14 mouse cellular contexts compared by ENCODE assay signal in the genomic region with DNA sequence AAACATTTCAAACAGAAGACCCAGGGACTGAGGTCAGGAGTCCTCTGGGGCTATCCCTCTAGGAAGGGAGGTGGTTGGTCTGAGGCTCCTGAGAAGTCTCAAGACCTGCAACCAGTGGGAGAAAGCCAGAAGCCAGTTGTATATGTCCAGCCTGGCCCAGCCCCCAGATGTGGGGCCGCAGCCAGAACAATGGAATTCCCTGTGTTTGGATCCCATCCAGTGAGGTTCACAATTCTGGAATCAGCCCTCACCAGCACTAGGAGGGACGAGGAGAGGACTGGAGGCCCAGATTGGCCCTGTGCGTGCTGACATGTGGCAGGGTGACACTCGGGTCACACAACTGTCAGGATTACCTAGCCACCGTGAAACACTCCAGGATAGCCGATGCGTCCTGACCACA. TPM values are rescaled to one million over a fixed set of nuclear protein-coding genes. Genes with fewer than 3 reads are reported as not detected.
A peak's percentile ranks its signal among the peaks of the same experiment; 100 is the strongest.
DNase-seq lines count a peak whose midpoint lies in the region; ATAC-seq and TF ChIP-seq lines count a peak whose summit lies in the region.
"Had no signal": no experiment of that assay in that cellular context is flagged by ENCODE, and none has a peak within 500 bp of the region (broad histone marks: within the 10 kb centered on the region; RNA-seq: fewer than 3 reads in every experiment).

No protein-coding gene starts in this region.

- WGBS in heart, embryonic 13.5 days = 19% methylated on average over 7 of the region's 7 CpGs
- WGBS in heart, adult 2 months = 20% methylated on average over 7 of the region's 7 CpGs
- WGBS in lung, embryonic 15.5 days = 47% methylated on average over 7 of the region's 7 CpGs
- 69% methylated on average over 7 of the region's 7 CpGs for WGBS in intestine, embryonic 16.5 days
- 54% methylated on average over 7 of the region's 7 CpGs for WGBS in stomach, embryonic 16.5 days

- no peak for TF ChIP-seq EP300 in heart, adult 2 months (IDR thresholded peaks at IDR 0.05; ENCODE audit: insufficient read depth, low read depth, low read length)

- H3K27ac ChIP-seq in heart, embryonic 13.5 days (replicated peaks) = peak overlapping the region; percentile 80
- no peak overlapping the region for H3K27ac ChIP-seq in heart, adult 2 months
- H3K27ac ChIP-seq in lung, embryonic 15.5 days = peak overlapping the region; percentile 31; the same call in 1 of the 2 replicates
- H3K27ac ChIP-seq in intestine, embryonic 16.5 days (ENCODE audit: low read length) = peak overlapping the region; percentile 20
- H3K27ac ChIP-seq in stomach, embryonic 16.5 days (ENCODE audit: low read length) = peak overlapping the region; percentile 30; the same call in 1 of the 2 replicates
- H3K27ac ChIP-seq: liver, embryonic 13.5 days had no signal

- ATAC-seq in heart, embryonic 13.5 days (ENCODE audit: extremely low read depth, insufficient number of reproducible peaks, low FRiP score, low TSS enrichment) = no peak
- no peak for ATAC-seq in lung, embryonic 15.5 days (ENCODE audit: borderline replicate concordance, extremely low read depth, low FRiP score, low TSS enrichment)
- no peak for ATAC-seq in intestine, embryonic 16.5 days
- ATAC-seq in stomach, embryonic 16.5 days (ENCODE audit: insufficient read depth, low FRiP score) = no peak
- ATAC-seq: forebrain, embryonic 16.5 days had no signal

- H3K4me2 ChIP-seq in heart, embryonic 13.5 days = no peak overlapping the region
- H3K4me2 ChIP-seq in lung, embryonic 15.5 days = no peak overlapping the region
- no peak overlapping the region for H3K4me2 ChIP-seq in intestine, embryonic 16.5 days (ENCODE audit: low read depth, low read length)
- H3K4me2 ChIP-seq in stomach, embryonic 16.5 days (ENCODE audit: low read depth, low read length) = no peak overlapping the region
- H3K4me2 ChIP-seq: liver, embryonic 13.5 days had no signal

- H3K9me3 ChIP-seq in heart, embryonic 13.5 days = no peaks in the 10 kb centered on the region
- no peaks in the 10 kb centered on the region for H3K9me3 ChIP-seq in lung, embryonic 15.5 days
- H3K9me3 ChIP-seq in intestine, embryonic 16.5 days (ENCODE audit: control insufficient read depth, low read length) = no peaks in the 10 kb centered on the region
- no peaks in the 10 kb centered on the region for H3K9me3 ChIP-seq in stomach, embryonic 16.5 days (replicated peaks; ENCODE audit: control insufficient read depth, low read length)
- H3K9me3 ChIP-seq: liver, embryonic 13.5 days had no signal

- peaks cover 38% of the 10 kb centered on the region for H3K4me1 ChIP-seq in heart, embryonic 13.5 days
- H3K4me1 ChIP-seq in heart, adult 2 months (ENCODE audit: control insufficient read depth, insufficient read depth, low read length) = peaks cover 3% of the 10 kb centered on the region
- H3K4me1 ChIP-seq in lung, embryonic 15.5 days = peaks cover 24% of the 10 kb centered on the region
- H3K4me1 ChIP-seq in intestine, embryonic 16.5 days (ENCODE audit: control insufficient read depth, insufficient read depth, low read length) = peaks cover 28% of the 10 kb centered on the region
- H3K4me1 ChIP-seq in stomach, embryonic 16.5 days (ENCODE audit: control insufficient read depth, insufficient read depth, low read length) = peaks cover 13% of the 10 kb centered on the region

- no peak for TF ChIP-seq POLR2A in heart, adult 2 months (IDR thresholded peaks at IDR 0.05; ENCODE audit: insufficient read depth, low read depth, low read length)

- no peaks in the 10 kb centered on the region for H3K27me3 ChIP-seq in heart, embryonic 13.5 days (replicated peaks)
- H3K27me3 ChIP-seq in heart, adult 2 months (ENCODE audit: control insufficient read depth, insufficient read depth, low read length) = no peaks in the 10 kb centered on the region
- no peaks in the 10 kb centered on the region for H3K27me3 ChIP-seq in lung, embryonic 15.5 days
- no peaks in the 10 kb centered on the region for H3K27me3 ChIP-seq in intestine, embryonic 16.5 days (replicated peaks; ENCODE audit: control insufficient read depth, insufficient read depth, low read length)
- H3K27me3 ChIP-seq in stomach, embryonic 16.5 days (ENCODE audit: control insufficient read depth, insufficient read depth, low read length) = no peaks in the 10 kb centered on the region

- no peak overlapping the region for H3K4me3 ChIP-seq in heart, embryonic 13.5 days
- H3K4me3 ChIP-seq in heart, adult 2 months = no peak overlapping the region
- H3K4me3 ChIP-seq in lung, embryonic 15.5 days = no peak overlapping the region
- no peak overlapping the region for H3K4me3 ChIP-seq in intestine, embryonic 16.5 days (ENCODE audit: low read length)
- no peak overlapping the region for H3K4me3 ChIP-seq in stomach, embryonic 16.5 days (replicated peaks; ENCODE audit: low read length)
- H3K4me3 ChIP-seq: liver, embryonic 13.5 days had no signal

- H3K9ac ChIP-seq in heart, embryonic 13.5 days = peak overlapping the region; percentile 29
- no peak overlapping the region for H3K9ac ChIP-seq in heart, adult 2 months (ENCODE audit: low read depth, low read length)
- no peak overlapping the region for H3K9ac ChIP-seq in lung, embryonic 15.5 days
- no peak overlapping the region for H3K9ac ChIP-seq in intestine, embryonic 16.5 days (ENCODE audit: low read depth, low read length)
- H3K9ac ChIP-seq in stomach, embryonic 16.5 days (ENCODE audit: low read length) = no peak overlapping the region
- H3K9ac ChIP-seq: liver, embryonic 13.5 days had no signal

- H3K36me3 ChIP-seq in heart, embryonic 13.5 days = no peaks in the 10 kb centered on the region
- H3K36me3 ChIP-seq in heart, adult 2 months (ENCODE audit: control insufficient read depth, insufficient read depth, low read length) = no peaks in the 10 kb centered on the region
- H3K36me3 ChIP-seq in lung, embryonic 15.5 days = no peaks in the 10 kb centered on the region
- H3K36me3 ChIP-seq in intestine, embryonic 16.5 days (ENCODE audit: control insufficient read depth, insufficient read depth, low read length) = no peaks in the 10 kb centered on the region
- H3K36me3 ChIP-seq in stomach, embryonic 16.5 days (ENCODE audit: control insufficient read depth, insufficient read depth, low read length) = no peaks in the 10 kb centered on the region
- H3K36me3 ChIP-seq: liver, embryonic 13.5 days had no signal

- no peak for TF ChIP-seq CTCF in heart, adult 2 months (IDR thresholded peaks at IDR 0.05)

- H3K79me2 ChIP-seq in heart, adult 2 months (replicated peaks; ENCODE audit: control insufficient read depth, insufficient read depth, low read length) = no peaks in the 10 kb centered on the region

- intact Hi-C loops in heart, adult 2 months (cut with DNase I) = no loop called here

- DNase-seq in heart, adult 2 months = no peak
- no peak for DNase-seq in lung, postnatal 25 days (ENCODE audit: low spot score)
- DNase-seq in frontal cortex, postnatal 25 days (ENCODE audit: low spot score in 2 of 2) = no peak
- DNase-seq in c-Kit-positive CD71-positive TER-119-positive erythroid progenitor cells, embryonic 14.5 days (ENCODE audit: low spot score) = no peak
- DNase-seq: cerebellum, adult 9-10 months; kidney, adult 9 months; liver, embryonic 13.5 days; retina, postnatal 1 day had no signal

RNA-seq across cellular contexts. Expression of a gene that starts 3.8 kb away (rescaled TPM):
- polyA plus RNA-seq in heart, embryonic 13.5 days (2015; fragmentation: Nextera tagmentation; extraction: Ambion mirVana) = 25.0 and 25.4 TPM in 2 replicates
- 10 to 100 TPM; 10.6 to 11.0 TPM for total RNA-seq in heart, adult 2 months (2021)
- polyA plus RNA-seq in heart, adult 2 months (2012; rRNA removed) = 13.9 and 14.6 TPM in 2 replicates
- polyA plus RNA-seq in lung, embryonic 15.5 days (2015; fragmentation: Nextera tagmentation; extraction: Ambion mirVana) = 38.0 and 39.1 TPM in 2 replicates
- polyA plus RNA-seq in intestine, embryonic 16.5 days (2015; fragmentation: Nextera tagmentation; extraction: Ambion mirVana) = 17.0 and 24.3 TPM in 2 replicates
- polyA plus RNA-seq in stomach, embryonic 16.5 days (2015; fragmentation: Nextera tagmentation; extraction: Ambion mirVana) = 13.8 and 17.8 TPM in 2 replicates

RNA-seq across cellular contexts. Expression of a gene that starts 45.5 kb away (rescaled TPM):
- 3.3 and 3.5 TPM in 2 replicates for polyA plus RNA-seq in heart, embryonic 13.5 days (2015; fragmentation: Nextera tagmentation; extraction: Ambion mirVana)
- 10 to 100 TPM in 1 of 2 experiments, 1 to 10 TPM in 1; 7.4 to 11.5 TPM for total RNA-seq in heart, adult 2 months (2021)
- polyA plus RNA-seq in heart, adult 2 months (2012; rRNA removed) = 18.4 and 23.1 TPM in 2 replicates
- 22.5 and 27.8 TPM in 2 replicates for polyA plus RNA-seq in lung, embryonic 15.5 days (2015; fragmentation: Nextera tagmentation; extraction: Ambion mirVana)
- 11.9 and 13.4 TPM in 2 replicates for polyA plus RNA-seq in intestine, embryonic 16.5 days (2015; fragmentation: Nextera tagmentation; extraction: Ambion mirVana)
- 21.5 and 21.6 TPM in 2 replicates for polyA plus RNA-seq in stomach, embryonic 16.5 days (2015; fragmentation: Nextera tagmentation; extraction: Ambion mirVana)
- total RNA-seq: CH12.LX had no signal

RNA-seq across cellular contexts. Expression of a gene that starts 49.6 kb away (rescaled TPM):
- 8.0 and 10.3 TPM in 2 replicates for polyA plus RNA-seq in heart, embryonic 13.5 days (2015; fragmentation: Nextera tagmentation; extraction: Ambion mirVana)
- total RNA-seq in heart, adult 2 months (2021) = 1 to 10 TPM; 3.7 to 7.1 TPM
- polyA plus RNA-seq in heart, adult 2 months (2012; rRNA removed) = 5.8 TPM in 2 replicates
- polyA plus RNA-seq in lung, embryonic 15.5 days (2015; fragmentation: Nextera tagmentation; extraction: Ambion mirVana) = 21.9 and 22.3 TPM in 2 replicates
- polyA plus RNA-seq in intestine, embryonic 16.5 days (2015; fragmentation: Nextera tagmentation; extraction: Ambion mirVana) = 16.7 and 18.2 TPM in 2 replicates
- polyA plus RNA-seq in stomach, embryonic 16.5 days (2015; fragmentation: Nextera tagmentation; extraction: Ambion mirVana) = 19.2 and 21.1 TPM in 2 replicates

RNA-seq across cellular contexts. Expression of a gene that starts 52.2 kb away (rescaled TPM):
- polyA plus RNA-seq in heart, embryonic 13.5 days (2015; fragmentation: Nextera tagmentation; extraction: Ambion mirVana) = 12.9 and 13.9 TPM in 2 replicates
- total RNA-seq in heart, adult 2 months (2021) = 1 to 10 TPM; 6.4 to 8.2 TPM
- 11.0 and 13.2 TPM in 2 replicates for polyA plus RNA-seq in heart, adult 2 months (2012; rRNA removed)
- 22.6 and 24.2 TPM in 2 replicates for polyA plus RNA-seq in lung, embryonic 15.5 days (2015; fragmentation: Nextera tagmentation; extraction: Ambion mirVana)
- 19.0 and 20.0 TPM in 2 replicates for polyA plus RNA-seq in intestine, embryonic 16.5 days (2015; fragmentation: Nextera tagmentation; extraction: Ambion mirVana)
- polyA plus RNA-seq in stomach, embryonic 16.5 days (2015; fragmentation: Nextera tagmentation; extraction: Ambion mirVana) = 20.4 and 20.7 TPM in 2 replicates
